Mouse (Mus musculus) c-Kit-positive CD71-positive TER-119-positive erythroid progenitor cells, embryonic 14.5 days (primary cell): ENCODE results near the gene Gm281.

Source experiments
- DNase-seq: peaks from one replicate; pipeline ENCODE4 v3.0.0-alpha.2; 2013; ENCODE audit warnings: low spot score

The Gm281 gene

GRCm38 (mm10) chr14:13812801-13813479 lies 101.3 kb downstream of the Gm281 start:
- no peak for DNase-seq

- no peak for DNase-seq
Observed at GRCm38 (mm10) chr14:13790446-13790845, 123.8 kb downstream of the Gm281 start.

- no peak for DNase-seq
Observed at GRCm38 (mm10) chr14:13790001-13790400, 124.3 kb downstream of the Gm281 start.

GRCm38 (mm10) chr14:13782970-13783369 lies 131.3 kb downstream of the Gm281 start:
- no peak for DNase-seq

- DNase-seq, result no peak
Observed at GRCm38 (mm10) chr14:13778383-13778782, 135.9 kb downstream of the Gm281 start.

- DNase-seq, result no peak
Observed at GRCm38 (mm10) chr14:13771163-13771562, 143.1 kb downstream of the Gm281 start.

GRCm38 (mm10) chr14:13770686-13771085 lies 143.6 kb downstream of the Gm281 start:
- DNase-seq, result no peak
